ENCODE assay signal across 8 mouse cellular contexts in genomic region chr7:79810611-79811506, GRCm38 (mm10). TPM values are rescaled to one million over a fixed set of nuclear protein-coding genes. Genes with fewer than 3 reads are reported as not detected.
DNase-seq lines count a peak whose midpoint lies in the region; ATAC-seq lines count a peak whose summit lies in the region.

Gene Mesp2 (plus strand): TSS chr7:79810727.

- peak within 1 kb of the TSS; percentile 68 for H3K4me2 ChIP-seq in limb, embryonic 12.5 days
- peak within 1 kb of the TSS; percentile 56 for H3K4me2 ChIP-seq in midbrain, embryonic 12.5 days (replicated peaks)

- no peak within 1 kb of the TSS for H3K27ac ChIP-seq in limb, embryonic 12.5 days
- H3K27ac ChIP-seq in midbrain, embryonic 12.5 days (replicated peaks) = no peak within 1 kb of the TSS

- H3K4me1 ChIP-seq in limb, embryonic 12.5 days (replicated peaks) = 0 out of 2 replicates have a peak, but pooled peaks cover 9% of the 10 kb centered on the region
- H3K4me1 ChIP-seq in midbrain, embryonic 12.5 days = no peaks in the 10 kb centered on the region

- no peaks in the 10 kb centered on the region for H3K9me3 ChIP-seq in limb, embryonic 12.5 days
- H3K9me3 ChIP-seq in midbrain, embryonic 12.5 days = no peaks in the 10 kb centered on the region

- peak within 1 kb of the TSS; percentile 52 for H3K9ac ChIP-seq in limb, embryonic 12.5 days (replicated peaks)
- H3K9ac ChIP-seq in midbrain, embryonic 12.5 days (replicated peaks) = peak within 1 kb of the TSS; percentile 52

- H3K4me3 ChIP-seq in limb, embryonic 12.5 days (replicated peaks) = peak within 1 kb of the TSS; percentile 41
- H3K4me3 ChIP-seq in midbrain, embryonic 12.5 days = peak within 1 kb of the TSS; percentile 38

- peak; percentile 37; the same call in 1 of the 2 replicates for ATAC-seq in limb, embryonic 12.5 days (ENCODE audit: insufficient number of reproducible peaks, insufficient read depth, low FRiP score, low TSS enrichment, low read depth)
- ATAC-seq in midbrain, embryonic 12.5 days (ENCODE audit: low FRiP score, low read depth) = peak; percentile 80

- peak; percentile 88 for DNase-seq in adrenal gland, postnatal 10 days
- peak; percentile 72 for DNase-seq in embryo, embryonic 9.5 days (ENCODE audit: extremely low spot score)
- peak; percentile 29 to 52 for DNase-seq in heart, adult 9 months (ENCODE audit: low spot score in 2 of 2)
- peak; percentile 80 for DNase-seq in kidney, adult 18-20 months
- peak; percentile 80 for DNase-seq in right cerebral cortex, postnatal 4 days
- DNase-seq in yolk sac, embryonic 10.5 days (ENCODE audit: low spot score) = peak; percentile 36

- WGBS in limb, embryonic 12.5 days = 13% methylated on average over 69 of the region's 71 CpGs
- 20% methylated on average over 64 of the region's 71 CpGs for WGBS in midbrain, embryonic 12.5 days

- peaks cover 42% of the 10 kb centered on the region for H3K27me3 ChIP-seq in limb, embryonic 12.5 days
- H3K27me3 ChIP-seq in midbrain, embryonic 12.5 days = peaks cover 37% of the 10 kb centered on the region

- H3K36me3 ChIP-seq in limb, embryonic 12.5 days = no peaks in the 10 kb centered on the region
- no peaks in the 10 kb centered on the region for H3K36me3 ChIP-seq in midbrain, embryonic 12.5 days

RNA-seq across cellular contexts. Expression of gene Mesp2, which starts in this region (rescaled TPM):
- under 1 TPM; 0.39 to 0.79 TPM for total RNA-seq in adrenal gland, postnatal 10 days (2021)
- 0.14 and 0.32 TPM in 2 replicates for polyA plus RNA-seq in limb, embryonic 12.5 days (2016; fragmentation: Nextera tagmentation; extraction: Ambion mirVana)
- polyA plus RNA-seq in midbrain, embryonic 12.5 days (2016; fragmentation: Nextera tagmentation; extraction: Ambion mirVana) = 0.20 and 0.46 TPM in 2 replicates

Comparison
In these comparisons a context has a peak if more than half of its experiments do, and no peak if none do; other contexts are left out.
1. Peak in DNase-seq in adrenal gland, postnatal 10 days; RNA of the gene not detected or under 1 TPM.
2. Peak in ATAC-seq, H3K4me3 ChIP-seq, H3K9ac ChIP-seq and H3K4me2 ChIP-seq in limb, embryonic 12.5 days; RNA of the gene not detected or under 1 TPM.
3. Peak in ATAC-seq, H3K4me3 ChIP-seq, H3K9ac ChIP-seq and H3K4me2 ChIP-seq in midbrain, embryonic 12.5 days; RNA of the gene not detected or under 1 TPM.
4. DNase-seq: peak in every context shown above with its lines; median percentile 88 in adrenal gland, postnatal 10 days; 80 in kidney, adult 18-20 months; 80 in right cerebral cortex, postnatal 4 days; 72 in embryo, embryonic 9.5 days; 40 in heart, adult 9 months; 36 in yolk sac, embryonic 10.5 days.